Mouse (Mus musculus) CH12.LX (cell line): ENCODE data around the gene St6galnac4.

Source experiments
- BHLHE40 ChIP-seq: IDR thresholded peaks from 2 replicates; pipeline ENCODE4 v1.6.1; 2011; ENCODE audit warnings: mild to moderate bottlenecking, low read depth, low read length, improper control_type of control experiment
- CTCF ChIP-seq, 2 experiments: IDR thresholded peaks in 1 of 2; conservative IDR thresholded peaks in 1 of 2; 2 replicates each; pipeline ENCODE4 v1.5.1; 2011 to 2012; ENCODE audit warnings: low read depth in 2 of 2, low read length in 2 of 2, improper control_type of control experiment in 1 of 2, inconsistent platforms in 1 of 2, mild to moderate bottlenecking in 1 of 2, moderate library complexity in 1 of 2
- EP300 ChIP-seq: IDR thresholded peaks from 2 replicates; pipeline ENCODE4 v1.6.1; 2011; ENCODE audit warnings: low read length, improper control_type of control experiment
- JUND ChIP-seq: conservative IDR thresholded peaks from 2 replicates; pipeline ENCODE4 v1.6.1; 2011; ENCODE audit warnings: low read depth, low read length, improper control_type of control experiment
- MAX ChIP-seq: IDR thresholded peaks from 2 replicates; pipeline ENCODE4 v1.6.1; 2011; ENCODE audit warnings: low read length, improper control_type of control experiment
- POLR2A ChIP-seq: IDR thresholded peaks from 2 replicates; pipeline ENCODE4 v1.6.1; 2011; ENCODE audit warnings: low read depth, mild to moderate bottlenecking, improper control_type of control experiment, low read length
- TBP ChIP-seq: conservative IDR thresholded peaks from 2 replicates; pipeline ENCODE4 v1.6.1; 2011; ENCODE audit warnings: low read depth, low read length, improper control_type of control experiment
- TCF12 ChIP-seq: IDR thresholded peaks from 2 replicates; pipeline ENCODE4 v1.6.1; 2014; ENCODE audit warnings: low read depth, mild to moderate bottlenecking, inconsistent platforms, low read length, improper control_type of control experiment
- UBTF ChIP-seq: IDR thresholded peaks from 2 replicates; pipeline ENCODE4 v1.6.1; 2012; ENCODE audit warnings: low read depth, mild to moderate bottlenecking, inconsistent platforms, low read length, improper control_type of control experiment, moderate library complexity
- ZNF384 ChIP-seq: IDR thresholded peaks from 2 replicates; pipeline ENCODE4 v1.6.1; 2012; ENCODE audit warnings: low read depth, low read length, improper control_type of control experiment, inconsistent platforms

DNA sequence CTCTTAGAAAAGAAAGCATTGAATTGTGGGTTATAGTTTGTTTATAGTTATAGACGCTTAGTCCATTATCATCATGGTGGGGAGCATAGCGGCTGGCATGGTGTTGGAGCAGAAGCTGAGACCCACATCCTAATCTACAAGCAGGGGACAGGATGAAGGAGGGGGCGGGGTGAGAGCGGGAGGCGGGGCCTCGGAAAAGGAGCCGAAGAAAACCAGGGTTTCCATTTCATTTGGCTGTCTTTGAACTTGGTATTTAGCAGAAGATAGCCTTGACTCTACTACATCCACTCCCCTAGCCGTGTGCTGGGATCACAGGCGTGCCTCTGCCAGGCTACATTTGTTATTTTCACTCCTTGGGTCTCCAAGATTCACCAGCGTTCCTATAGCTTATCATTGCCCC is 17.7 kb downstream of the St6galnac4 start:
- no peak for TF ChIP-seq CTCF (conservative IDR thresholded peaks at IDR 0.05 in 1 of 2, IDR thresholded peaks at IDR 0.05 in 1 of 2; ENCODE audit: low read depth in 2 of 2, low read length in 2 of 2)
- no peak for TF ChIP-seq BHLHE40
- TF ChIP-seq TBP = no peak
- no peak for TF ChIP-seq ZNF384
- no peak for TF ChIP-seq POLR2A
- no peak for TF ChIP-seq UBTF
- no peak for TF ChIP-seq EP300
- no peak for TF ChIP-seq TCF12
- TF ChIP-seq JUND = no peak
- TF ChIP-seq MAX = no peak
